Mouse (Mus musculus): ENCODE results near the gene Ralgapa1.
A peak's percentile ranks its signal among the peaks of the same experiment; 100 is the strongest.
"Not testable (repeated sequence)": the region's sequence is repeated elsewhere in the genome, so short reads cannot be mapped to it uniquely, and the experiment has no call there.

Ralgapa1 gene

GRCm38 (mm10) chr12:55598887-55599561 is 221.9 kb downstream of the Ralgapa1 start, which contains the start of gene Insm2:
Insm2 (plus strand) TSS chr12:55599427.
- peak; percentile 9 for DNase-seq (ENCODE audit: low spot score)

GRCm38 (mm10) chr12:55598537-55598886 is 222.5 kb downstream of the Ralgapa1 start:
- no peak for DNase-seq (ENCODE audit: low spot score)

GRCm38 (mm10) chr12:55586936-55587335 is 234.0 kb downstream of the Ralgapa1 start:
- DNase-seq (ENCODE audit: low spot score), result not testable (repeated sequence)

GRCm38 (mm10) chr12:55573794-55574193 is 247.2 kb downstream of the Ralgapa1 start:
- DNase-seq (ENCODE audit: low spot score), result no peak

- no peak for DNase-seq (ENCODE audit: low spot score)
These were observed 247.9 kb downstream of the Ralgapa1 start for GRCm38 (mm10) chr12:55573089-55573488.

- no peak for DNase-seq (ENCODE audit: low spot score)
These were observed 249.3 kb downstream of the Ralgapa1 start for GRCm38 (mm10) chr12:55571661-55572060.

- DNase-seq (ENCODE audit: low spot score), result no peak
These were observed 249.8 kb downstream of the Ralgapa1 start for GRCm38 (mm10) chr12:55571181-55571580.

- no peak for DNase-seq (ENCODE audit: low spot score)
These were observed 250.3 kb downstream of the Ralgapa1 start for GRCm38 (mm10) chr12:55570646-55571045.

- no peak for DNase-seq (ENCODE audit: low spot score)
These were observed 251.3 kb downstream of the Ralgapa1 start for GRCm38 (mm10) chr12:55569676-55570075.

- DNase-seq (ENCODE audit: low spot score), result no peak
These were observed 252.5 kb downstream of the Ralgapa1 start for GRCm38 (mm10) chr12:55568466-55568865.

GRCm38 (mm10) chr12:55566837-55567236 is 254.1 kb downstream of the Ralgapa1 start:
- no peak for DNase-seq (ENCODE audit: low spot score)

GRCm38 (mm10) chr12:55565867-55566266 is 255.1 kb downstream of the Ralgapa1 start:
- no peak for DNase-seq (ENCODE audit: low spot score)

- DNase-seq (ENCODE audit: low spot score), result no peak
These were observed 255.8 kb downstream of the Ralgapa1 start, which contains the start of gene Aldoart2 for GRCm38 (mm10) chr12:55565206-55565605. Aldoart2 (plus strand) TSS chr12:55565239.

- no peak for DNase-seq (ENCODE audit: low spot score)
These were observed 256.6 kb downstream of the Ralgapa1 start for GRCm38 (mm10) chr12:55564187-55564963.

- DNase-seq (ENCODE audit: low spot score), result no peak
These were observed 257.2 kb downstream of the Ralgapa1 start for GRCm38 (mm10) chr12:55563742-55564141.

- DNase-seq (ENCODE audit: low spot score), result peak; percentile 79
These were observed 260.8 kb downstream of the Ralgapa1 start for GRCm38 (mm10) chr12:55560025-55560690.

- no peak for DNase-seq (ENCODE audit: low spot score)
These were observed 261.6 kb downstream of the Ralgapa1 start for GRCm38 (mm10) chr12:55559184-55559855.

GRCm38 (mm10) chr12:55557866-55558265 is 263.1 kb downstream of the Ralgapa1 start:
- DNase-seq (ENCODE audit: low spot score), result no peak

GRCm38 (mm10) chr12:55554901-55555300 is 266.1 kb downstream of the Ralgapa1 start:
- DNase-seq (ENCODE audit: low spot score), result not testable (repeated sequence)
